Mouse (Mus musculus): ENCODE measurements at regions not wholly inside any gene's neighbourhood (a gene's known extent, or its start where the extent isn't known, plus 50 kb on each side); places are given as distances from the start of the nearest gene placed in this dataset.

- TF ChIP-seq CTCF (conservative IDR thresholded peaks at IDR 0.05; ENCODE audit: insufficient read depth, insufficient read length, low read depth, low read length): no peak
- TF ChIP-seq POLR2A (IDR thresholded peaks at IDR 0.05; ENCODE audit: low read depth, low read length): no peak
These were observed 194.7 kb upstream of the Esrrg start for GRCm38 (mm10) chr1:187413881-187414280.

Measured in kidney, adult 2 months (tissue).